Mouse (Mus musculus): Measurements from ENCODE around the gene Emc3.

DNA sequence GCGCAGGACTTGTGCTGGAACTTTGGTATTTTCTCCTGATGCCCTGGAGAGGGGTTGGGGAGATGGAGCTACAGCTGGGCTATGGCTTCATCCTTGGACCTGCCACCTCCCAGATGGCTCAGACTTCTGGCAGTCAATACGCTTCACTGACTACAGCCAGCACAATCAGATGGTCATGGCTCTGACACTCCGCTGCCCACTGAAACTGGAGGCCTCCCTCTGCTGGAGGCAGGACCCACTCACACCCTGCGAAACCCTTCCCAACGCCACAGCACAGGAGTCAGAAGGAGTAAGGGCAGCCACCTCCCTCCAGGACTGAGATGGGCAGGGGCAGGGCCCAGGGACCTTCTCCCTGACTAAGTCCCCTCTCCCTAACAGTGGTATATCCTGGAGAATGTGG is 65.8 kb downstream of the Emc3 start:
- TF ChIP-seq POLR2A (IDR thresholded peaks at IDR 0.05; ENCODE audit: low read depth, low read length), result no peak
- TF ChIP-seq CTCF (conservative IDR thresholded peaks at IDR 0.05 in 1 of 2, IDR thresholded peaks at IDR 0.05 in 1 of 2; ENCODE audit: low read depth in 2 of 2, low read length in 2 of 2), result peak in 1 of 2 experiments; percentile 39; a peak in 2 of 4 replicates
- TF ChIP-seq SMC3 (IDR thresholded peaks at IDR 0.05; ENCODE audit: low read depth, low read length), result 0 out of 2 replicates have a peak, but pooled peaks have one; percentile 12
- TF ChIP-seq TBP (conservative IDR thresholded peaks at IDR 0.05; ENCODE audit: low read depth, low read length), result no peak
- TF ChIP-seq ELF1 (IDR thresholded peaks at IDR 0.05; ENCODE audit: low read depth, low read length), result no peak
- TF ChIP-seq ZKSCAN1 (IDR thresholded peaks at IDR 0.05; ENCODE audit: borderline replicate concordance, low read depth, low read length), result no peak
- no peak for TF ChIP-seq EP300 (IDR thresholded peaks at IDR 0.05; ENCODE audit: low read length)
- no peak for TF ChIP-seq GABPA (IDR thresholded peaks at IDR 0.05; ENCODE audit: insufficient replicate concordance, low read depth, low read length)
- no peak for TF ChIP-seq RCOR1 (conservative IDR thresholded peaks at IDR 0.05; ENCODE audit: low read depth, low read length)
- no peak for TF ChIP-seq ZC3H11A (IDR thresholded peaks at IDR 0.05; ENCODE audit: low read depth, low read length)
- no peak for TF ChIP-seq MYC (IDR thresholded peaks at IDR 0.05; ENCODE audit: low read depth, low read length)
- no peak for TF ChIP-seq ZNF384 (IDR thresholded peaks at IDR 0.05; ENCODE audit: low read depth, low read length)
- no peak for TF ChIP-seq PAX5 (IDR thresholded peaks at IDR 0.05; ENCODE audit: low read length)
